ENCODE assay signal across 23 mouse cellular contexts in genomic region chr9:74921422-74921821, GRCm38 (mm10). TPM values are rescaled to one million over a fixed set of nuclear protein-coding genes. Genes with fewer than 3 reads are reported as not detected.
A peak's percentile ranks its signal among the peaks of the same experiment; 100 is the strongest.
DNase-seq lines count a peak whose midpoint lies in the region; ATAC-seq lines count a peak whose summit lies in the region.
"Had no signal": no experiment of that assay in that cellular context is flagged by ENCODE, and none has a peak within 500 bp of the region (broad histone marks: within the 10 kb centered on the region; RNA-seq: fewer than 3 reads in every experiment).

No protein-coding gene starts in this region.

- peak; percentile 54 for DNase-seq in kidney, adult 11 months
- no peak for DNase-seq in kidney, postnatal 10 days
- DNase-seq in kidney, postnatal 14 days, result no peak
- peak; percentile 72 to 73 for DNase-seq in kidney, postnatal 36 days
- DNase-seq in left cerebral cortex, adult 8-10 months (ENCODE audit: low spot score in 2 of 2), result no peak
- DNase-seq: adrenal gland, adult 8-10 months; adrenal gland, postnatal 36 days; cerebellum, adult 2 months; cerebellum, postnatal 10 days; gastrocnemius, postnatal 36 days; heart, adult 11 months; heart, postnatal 10 days; heart, postnatal 4 days had no signal

- no peak overlapping the region for H3K9ac ChIP-seq in kidney, embryonic 16.5 days (replicated peaks; ENCODE audit: low read length)
- H3K9ac ChIP-seq: forebrain, embryonic 15.5 days; hindbrain, embryonic 13.5 days had no signal

- H3K27me3 ChIP-seq in kidney, embryonic 16.5 days (ENCODE audit: insufficient read depth, low read length), result no peaks in the 10 kb centered on the region
- H3K27me3 ChIP-seq in megakaryocyte, embryonic 14.5 days (replicated peaks), result peaks cover 10% of the 10 kb centered on the region
- H3K27me3 ChIP-seq: forebrain, embryonic 15.5 days; hindbrain, embryonic 13.5 days had no signal

- WGBS in kidney, embryonic 16.5 days, result 35% methylated on average over 1 of the region's 1 CpGs

- ATAC-seq in kidney, embryonic 16.5 days (ENCODE audit: low FRiP score, low TSS enrichment), result 0 out of 2 replicates have a peak, but pooled peaks have one; percentile 33
- ATAC-seq in megakaryocyte, adult 5-6 weeks (ENCODE audit: poor library complexity, severe bottlenecking), result no peak
- ATAC-seq: forebrain, embryonic 15.5 days had no signal

- H3K27ac ChIP-seq in kidney, embryonic 16.5 days (ENCODE audit: low read length), result no peak overlapping the region
- H3K27ac ChIP-seq: embryonic facial prominence, embryonic 10.5 days; forebrain, embryonic 15.5 days; heart, embryonic 10.5 days; hindbrain, embryonic 13.5 days had no signal

- no peak overlapping the region for H3K4me3 ChIP-seq in kidney, embryonic 16.5 days (ENCODE audit: low read length)
- H3K4me3 ChIP-seq in megakaryocyte, embryonic 14.5 days (replicated peaks), result peak overlapping the region; percentile 30
- H3K4me3 ChIP-seq: embryonic facial prominence, embryonic 10.5 days; forebrain, embryonic 15.5 days; heart, embryonic 10.5 days; hindbrain, embryonic 13.5 days had no signal

- no peaks in the 10 kb centered on the region for H3K36me3 ChIP-seq in kidney, embryonic 16.5 days (ENCODE audit: insufficient read depth, low read length)
- H3K36me3 ChIP-seq in megakaryocyte, embryonic 14.5 days (replicated peaks; ENCODE audit: low read length), result no peaks in the 10 kb centered on the region
- H3K36me3 ChIP-seq: embryonic facial prominence, embryonic 10.5 days; forebrain, embryonic 15.5 days; G1E; heart, embryonic 10.5 days had no signal

- H3K4me2 ChIP-seq in kidney, embryonic 16.5 days (replicated peaks; ENCODE audit: low read depth, low read length), result no peak overlapping the region
- H3K4me2 ChIP-seq: forebrain, embryonic 15.5 days; hindbrain, embryonic 13.5 days had no signal

- peaks cover 6% of the 10 kb centered on the region for H3K9me3 ChIP-seq in kidney, embryonic 16.5 days (ENCODE audit: low read length)
- peaks cover 15% of the 10 kb centered on the region for H3K9me3 ChIP-seq in megakaryocyte, embryonic 14.5 days
- H3K9me3 ChIP-seq: G1E; heart, embryonic 10.5 days had no signal

- peaks cover 11% of the 10 kb centered on the region; the same call in 1 of the 2 replicates for H3K4me1 ChIP-seq in kidney, embryonic 16.5 days (ENCODE audit: insufficient read depth, low read length)
- peaks cover 23% of the 10 kb centered on the region for H3K4me1 ChIP-seq in megakaryocyte, embryonic 14.5 days

RNA-seq across cellular contexts. Expression of gene Fam214a, which starts 31.3 kb away (rescaled TPM):
- polyA plus RNA-seq in kidney, embryonic 16.5 days (2015; fragmentation: Nextera tagmentation; extraction: Ambion mirVana), result 13.1 and 13.6 TPM in 2 replicates
- polyA plus RNA-seq in megakaryocyte, embryonic 14.5 days (2012; ENCODE audit: insufficient read depth, low replicate concordance), result 1.3 and 5.1 TPM in 2 replicates
- total RNA-seq in megakaryocyte, adult 5-6 weeks (2015), result 11.8 and 14.1 TPM in 2 replicates
- total RNA-seq in megakaryocyte, adult 5-6 weeks (2017), result 9.3 and 10.5 TPM in 2 replicates
- total RNA-seq in left cerebral cortex, adult 8-10 months (2022), result 10 to 100 TPM; 42.1 to 49.9 (median 43.5) TPM

RNA-seq across cellular contexts. Expression of gene Onecut1, which starts 59.7 kb away (rescaled TPM):
- 0.05 and 0.06 TPM in 2 replicates for polyA plus RNA-seq in kidney, embryonic 16.5 days (2015; fragmentation: Nextera tagmentation; extraction: Ambion mirVana)
- 0.82 TPM in 1 of 2 replicates, not detected in the other for polyA plus RNA-seq in megakaryocyte, embryonic 14.5 days (2012; ENCODE audit: insufficient read depth, low replicate concordance)
- not detected in 2 replicates for total RNA-seq in megakaryocyte, adult 5-6 weeks (2015)
- total RNA-seq in megakaryocyte, adult 5-6 weeks (2017), result not detected in 2 replicates
- total RNA-seq in left cerebral cortex, adult 8-10 months (2022), result under 1 TPM; 0.08 to 0.21 (median 0.18) TPM
- total RNA-seq: gastrocnemius, adult 8-10 months; gastrocnemius, postnatal 36 days; heart, postnatal 10 days; heart, postnatal 4 days had no signal
- polyA plus RNA-seq: G1E; heart, embryonic 14.5 days had no signal

Comparison
In these comparisons a context has a peak if more than half of its experiments do, and no peak if none do; other contexts are left out.
1. DNase-seq: peak in kidney, adult 11 months (single experiment) and kidney, postnatal 36 days (2 of 2); none in kidney, postnatal 10 days (single experiment), kidney, postnatal 14 days (single experiment) and left cerebral cortex, adult 8-10 months (0 of 2).